Mouse (Mus musculus) stomach, embryonic 16.5 days (tissue): ENCODE results near the gene Actb. TPM values are rescaled to one million over a fixed set of nuclear protein-coding genes. Genes with fewer than 3 reads are reported as not detected.

Source experiments
- ATAC-seq: fragments of 200-750 bp; cut with Nextera tagmentation; 2 replicates; pipeline ENCODE4 v1.8.0; 2017; ENCODE audit warnings: moderate number of reproducible peaks, moderate TSS enrichment; ENCODE audit not compliant: insufficient read depth, low FRiP score
- H3K27ac ChIP-seq: fragments of 300-500 bp; sonication (generic); 2 replicates; pipeline ENCODE4 v1.5.1; 2014; ENCODE audit warnings: low read length
- H3K27me3 ChIP-seq: fragments of 300-500 bp; sonication (generic); 2 replicates; pipeline ENCODE4 v1.6.1; 2014; ENCODE audit warnings: low read length, control low read depth, mixed read lengths; ENCODE audit not compliant: control insufficient read depth, insufficient read depth
- H3K36me3 ChIP-seq: fragments of 300-500 bp; sonication (generic); 2 replicates; pipeline ENCODE4 v1.6.1; 2014; ENCODE audit warnings: low read length; ENCODE audit not compliant: control insufficient read depth, insufficient read depth
- H3K4me1 ChIP-seq: fragments of 300-500 bp; sonication (generic); 2 replicates; pipeline ENCODE4 v1.6.1; 2014; ENCODE audit warnings: low read length, control low read depth, mixed read lengths; ENCODE audit not compliant: control insufficient read depth, insufficient read depth
- H3K4me2 ChIP-seq: fragments of 300-500 bp; sonication (generic); 2 replicates; pipeline ENCODE4 v1.6.1; 2014; ENCODE audit warnings: low read depth, low read length, mixed read lengths
- H3K4me3 ChIP-seq: fragments of 300-500 bp; sonication (generic); replicated peaks from 2 replicates; pipeline ENCODE4 v1.5.1; 2014; ENCODE audit warnings: mild to moderate bottlenecking, low read length
- H3K9ac ChIP-seq: fragments of 300-500 bp; sonication (generic); 2 replicates; pipeline ENCODE4 v1.6.1; 2014; ENCODE audit warnings: low read length
- H3K9me3 ChIP-seq: fragments of 300-500 bp; sonication (generic); replicated peaks from 2 replicates; pipeline ENCODE4 v1.6.1; 2016; ENCODE audit warnings: low read length, control low read depth; ENCODE audit not compliant: control insufficient read depth
- whole genome bisulfite sequencing: fragments of 180-500 bp; shearing (Covaris S2); extraction: QIAGEN DNeasy Blood & Tissue Kit; methylation state at CpG from one replicate; pipeline ENCODE4 v1.1.7; 2014; 5-methylcytosine and 5-hydroxymethylcytosine counted together
- polyA plus RNA-seq: library from polyadenylated mRNA; unstranded; fragments of >200 nt; fragmentation: Nextera tagmentation; extraction: Ambion mirVana; gene quantifications from 2 replicates; pipeline ENCODE4 v1.2.1, GENCODE M21; 2015

Actb gene
- polyA plus RNA-seq, 1 experiment from 2014 or later, result 15,131 TPM

DNA sequence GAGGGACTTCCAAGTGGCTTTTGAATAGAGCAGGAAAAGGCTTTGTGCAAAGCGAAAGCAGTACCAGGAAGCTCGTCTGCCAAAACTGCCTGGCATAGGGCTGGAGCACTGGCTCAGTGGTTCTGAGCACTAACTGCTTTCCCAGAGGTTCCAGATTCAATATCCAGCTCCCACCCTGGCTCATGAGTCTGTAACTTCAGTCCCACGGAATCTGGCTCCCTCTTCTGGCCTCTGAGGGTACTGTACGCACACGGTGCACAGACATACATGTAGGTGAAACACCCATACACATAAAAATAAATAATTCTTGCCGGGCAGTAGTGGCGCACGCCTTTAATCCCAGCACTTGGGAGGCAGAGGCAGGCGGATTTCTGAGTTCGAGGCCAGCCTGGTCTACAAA lies 51.7 kb downstream of the Actb start:
- Histone ChIP-seq H3K27ac (no peak overlapping the region), H3K27me3 (no peaks in the 10 kb centered on the region), H3K4me3 (no peak overlapping the region), H3K4me2 (no peak overlapping the region), H3K9me3 (0 out of 2 replicates have a peak, but pooled peaks cover 3% of the 10 kb centered on the region), H3K4me1 (0 out of 2 replicates have a peak, but pooled peaks cover 3% of the 10 kb centered on the region), H3K9ac (no peak overlapping the region), H3K36me3 (no peaks in the 10 kb centered on the region)
- WGBS, result 78% methylated on average over 10 of the region's 10 CpGs
- no peak for ATAC-seq

DNA sequence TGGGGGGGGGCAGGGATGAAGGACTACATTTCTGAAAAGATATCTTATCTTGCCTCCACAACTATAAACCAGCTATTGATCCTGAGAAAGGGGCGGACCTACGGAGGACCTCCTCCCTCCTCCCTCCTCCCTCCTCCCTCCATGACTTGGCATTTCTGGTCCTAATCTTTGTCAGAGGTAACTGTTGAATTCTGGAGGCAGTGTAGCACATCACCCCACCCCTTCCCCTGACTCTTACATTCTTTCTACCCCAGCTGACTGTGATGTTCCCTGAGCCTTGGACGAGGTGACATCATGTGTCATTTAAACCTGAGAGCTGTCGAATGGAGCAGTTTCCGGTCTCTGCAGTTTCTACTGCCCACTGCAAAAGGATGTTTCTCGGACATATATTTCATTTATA lies 53.0 kb downstream of the Actb start:
- H3K9ac ChIP-seq, result no peak overlapping the region
- H3K27me3 ChIP-seq, result no peaks in the 10 kb centered on the region
- H3K4me1 ChIP-seq, result 0 out of 2 replicates have a peak, but pooled peaks cover 3% of the 10 kb centered on the region
- H3K36me3 ChIP-seq, result no peaks in the 10 kb centered on the region
- WGBS, result 70% methylated on average over 6 of the region's 6 CpGs
- H3K4me2 ChIP-seq, result no peak overlapping the region
- no peak overlapping the region for H3K27ac ChIP-seq
- no peak overlapping the region for H3K4me3 ChIP-seq
- H3K9me3 ChIP-seq, result 0 out of 2 replicates have a peak, but pooled peaks cover 3% of the 10 kb centered on the region
- no peak for ATAC-seq

Other genes starting within 250 kb of the Actb start
- 4.8 and 5.2 TPM in 2 replicates for gene Slc29a4, start 214.2 kb downstream of the Actb start, polyA plus RNA-seq
- gene Tnrc18, start 89.1 kb downstream of the Actb start, polyA plus RNA-seq, result 15.3 and 16.9 TPM in 2 replicates
- gene Fbxl18, start 11.3 kb downstream of the Actb start, polyA plus RNA-seq, result 8.2 and 9.7 TPM in 2 replicates
- 161 and 176 TPM in 2 replicates for gene Fscn1, start 53.6 kb upstream of the Actb start, polyA plus RNA-seq
- 35.1 and 35.6 TPM in 2 replicates for gene Rnf216, start 206.2 kb upstream of the Actb start, polyA plus RNA-seq
- 0.06 TPM in 1 of 2 replicates, not detected in the other for gene Olfr718-ps1, start 240.8 kb upstream of the Actb start, polyA plus RNA-seq